ENCODE assay signal across 27 mouse cellular contexts in the genomic region with DNA sequence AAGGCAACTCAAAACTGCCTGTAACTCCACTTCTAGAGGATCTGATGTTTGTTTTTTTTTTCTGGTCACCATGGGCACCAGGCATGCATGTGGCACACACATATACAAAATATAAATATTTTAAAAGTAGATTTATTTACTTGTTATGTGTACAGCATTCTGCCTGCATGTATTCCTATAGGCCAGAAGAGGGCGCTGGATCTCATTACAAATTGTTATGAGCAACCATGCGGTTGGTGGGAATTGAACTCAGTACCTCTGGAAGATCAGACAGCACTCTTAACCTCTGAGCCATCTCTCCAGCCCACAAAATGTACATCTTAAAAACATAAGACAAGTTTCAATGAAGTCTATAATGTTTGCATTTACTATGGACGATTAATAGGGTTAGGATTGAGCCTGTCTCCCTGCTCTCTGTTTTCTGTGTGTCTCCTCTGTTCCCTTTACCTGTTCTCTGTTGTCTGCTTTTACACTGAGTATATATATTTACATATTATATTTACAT. TPM values are rescaled to one million over a fixed set of nuclear protein-coding genes. Genes with fewer than 3 reads are reported as not detected.
A peak's percentile ranks its signal among the peaks of the same experiment; 100 is the strongest.
DNase-seq lines count a peak whose midpoint lies in the region; ATAC-seq and TF ChIP-seq lines count a peak whose summit lies in the region.
"Had no signal": no experiment of that assay in that cellular context is flagged by ENCODE, and none has a peak within 500 bp of the region (broad histone marks: within the 10 kb centered on the region; RNA-seq: fewer than 3 reads in every experiment).

No protein-coding gene starts in this region.

- 72% methylated on average over 3 of the region's 3 CpGs for WGBS in heart, adult 2 months
- 64% methylated on average over 3 of the region's 3 CpGs for WGBS in heart, embryonic 10.5 days
- WGBS in liver, embryonic 14.5 days (ENCODE audit: insufficient replicate concordance): 49% methylated on average over 3 of the region's 3 CpGs
- 69% methylated on average over 3 of the region's 3 CpGs for WGBS in neural tube, embryonic 15.5 days

- TF ChIP-seq CTCF in heart, adult 2 months (IDR thresholded peaks at IDR 0.05): peak; percentile 62
- peak; percentile 37; the same call in 1 of the 2 replicates for TF ChIP-seq CTCF in liver, embryonic 14.5 days (IDR thresholded peaks at IDR 0.05; ENCODE audit: low read depth)
- TF ChIP-seq CTCF in Patski (IDR thresholded peaks at IDR 0.05): peak; percentile 54

- H3K4me1 ChIP-seq in heart, adult 2 months (ENCODE audit: control insufficient read depth, insufficient read depth, low read length): no peaks in the 10 kb centered on the region
- peaks cover 6% of the 10 kb centered on the region for H3K4me1 ChIP-seq in heart, embryonic 10.5 days
- peaks cover 6 to 7% of the 10 kb centered on the region in 2 experiments for H3K4me1 ChIP-seq in liver, embryonic 14.5 days (replicated peaks; ENCODE audit: control insufficient read depth in 2 of 2, insufficient read depth in 2 of 2, low read length in 1 of 2)
- H3K4me1 ChIP-seq in neural tube, embryonic 15.5 days: peaks cover 3% of the 10 kb centered on the region

- H3K9me3 ChIP-seq in heart, embryonic 10.5 days: no peaks in the 10 kb centered on the region
- no peaks in the 10 kb centered on the region for H3K9me3 ChIP-seq in liver, embryonic 14.5 days (ENCODE audit: control insufficient read depth, low read length)
- no peaks in the 10 kb centered on the region for H3K9me3 ChIP-seq in neural tube, embryonic 15.5 days (replicated peaks)
- H3K9me3 ChIP-seq: embryonic facial prominence, embryonic 13.5 days; heart, embryonic 13.5 days; limb, embryonic 10.5 days; lung, embryonic 15.5 days had no signal

- H3K27me3 ChIP-seq in heart, adult 2 months (ENCODE audit: control insufficient read depth, insufficient read depth, low read length): no peaks in the 10 kb centered on the region
- no peaks in the 10 kb centered on the region for H3K27me3 ChIP-seq in heart, embryonic 10.5 days (ENCODE audit: insufficient read depth, poor library complexity, severe bottlenecking)
- H3K27me3 ChIP-seq in liver, embryonic 14.5 days (ENCODE audit: control insufficient read depth, insufficient read depth, low read length): no peaks in the 10 kb centered on the region
- no peaks in the 10 kb centered on the region for H3K27me3 ChIP-seq in Patski
- no peaks in the 10 kb centered on the region; the same call in 1 of the 2 replicates for H3K27me3 ChIP-seq in neural tube, embryonic 15.5 days (replicated peaks)
- H3K27me3 ChIP-seq: heart, embryonic 13.5 days; lung, embryonic 15.5 days had no signal

- TF ChIP-seq POLR2A in heart, adult 2 months (IDR thresholded peaks at IDR 0.05; ENCODE audit: insufficient read depth, low read depth, low read length): no peak

- in situ Hi-C loops in Patski (cut with MboI; ENCODE audit: low pct_unique_long_range_greater_than_20kb): no loop called here

- no peak overlapping the region for H3K4me2 ChIP-seq in liver, embryonic 14.5 days (ENCODE audit: low read depth)
- no peak overlapping the region for H3K4me2 ChIP-seq in neural tube, embryonic 15.5 days
- H3K4me2 ChIP-seq: embryonic facial prominence, embryonic 13.5 days; heart, embryonic 13.5 days; hindbrain, embryonic 14.5 days; lung, embryonic 15.5 days had no signal

- no peak overlapping the region for H3K4me3 ChIP-seq in heart, adult 2 months
- H3K4me3 ChIP-seq in heart, embryonic 10.5 days: no peak overlapping the region
- no peak overlapping the region for H3K4me3 ChIP-seq in liver, embryonic 14.5 days (ENCODE audit: insufficient read depth in 1 of 2, low read depth in 2 of 2, low read length in 2 of 2)
- no peak overlapping the region for H3K4me3 ChIP-seq in neural tube, embryonic 15.5 days (replicated peaks)
- H3K4me3 ChIP-seq: embryonic facial prominence, embryonic 13.5 days; erythroblast, embryonic 14.5 days; heart, embryonic 13.5 days; limb, embryonic 10.5 days; lung, embryonic 15.5 days had no signal

- no peak for ATAC-seq in liver, embryonic 14.5 days (ENCODE audit: insufficient read depth)
- no peak for ATAC-seq in Patski
- no peak for ATAC-seq in neural tube, embryonic 15.5 days (ENCODE audit: low FRiP score)
- ATAC-seq: forebrain, embryonic 14.5 days; intestine, embryonic 16.5 days; midbrain, embryonic 16.5 days had no signal

- H3K36me3 ChIP-seq in heart, adult 2 months (ENCODE audit: control insufficient read depth, insufficient read depth, low read length): peaks cover 2% of the 10 kb centered on the region; the same call in 1 of the 2 replicates
- no peaks in the 10 kb centered on the region for H3K36me3 ChIP-seq in heart, embryonic 10.5 days
- H3K36me3 ChIP-seq in liver, embryonic 14.5 days (replicated peaks; ENCODE audit: control insufficient read depth, insufficient read depth, low read depth): no peaks in the 10 kb centered on the region
- no peaks in the 10 kb centered on the region for H3K36me3 ChIP-seq in neural tube, embryonic 15.5 days
- H3K36me3 ChIP-seq: embryonic facial prominence, embryonic 13.5 days; heart, embryonic 13.5 days; limb, embryonic 10.5 days; lung, embryonic 15.5 days had no signal

- no peak overlapping the region for H3K27ac ChIP-seq in heart, adult 2 months
- H3K27ac ChIP-seq in heart, embryonic 10.5 days: no peak overlapping the region
- no peak overlapping the region for H3K27ac ChIP-seq in liver, embryonic 14.5 days
- no peak overlapping the region for H3K27ac ChIP-seq in neural tube, embryonic 15.5 days (replicated peaks)
- H3K27ac ChIP-seq: embryonic facial prominence, embryonic 13.5 days; heart, embryonic 13.5 days; hindbrain, embryonic 14.5 days; limb, embryonic 10.5 days; lung, embryonic 15.5 days; macrophage had no signal

- no peak for TF ChIP-seq EP300 in heart, adult 2 months (IDR thresholded peaks at IDR 0.05; ENCODE audit: insufficient read depth, low read depth, low read length)
- TF ChIP-seq EP300 in liver, embryonic 14.5 days (IDR thresholded peaks at IDR 0.05; ENCODE audit: low read depth): no peak

- POLR2A ChIA-PET in Patski (lab: Charles Lee): no interaction called here

- CTCF ChIA-PET in Patski (lab: Charles Lee): interaction anchor here (0.9 kb wide), 1 partner anchor 48 kb away, joined by 3 read pairs; no protein-coding TSS in a partner anchor

- H3K79me2 ChIP-seq in heart, adult 2 months (replicated peaks; ENCODE audit: control insufficient read depth, insufficient read depth, low read length): no peaks in the 10 kb centered on the region

- H3K9ac ChIP-seq in heart, adult 2 months (ENCODE audit: low read depth, low read length): no peak overlapping the region
- no peak overlapping the region for H3K9ac ChIP-seq in liver, embryonic 14.5 days (replicated peaks)
- H3K9ac ChIP-seq in neural tube, embryonic 15.5 days (replicated peaks): no peak overlapping the region
- H3K9ac ChIP-seq: embryonic facial prominence, embryonic 13.5 days; heart, embryonic 13.5 days; hindbrain, embryonic 14.5 days; lung, embryonic 15.5 days had no signal

- intact Hi-C loops in heart, adult 2 months (cut with DNase I): no loop called here

- DNase-seq in heart, adult 2 months: no peak
- DNase-seq in heart, embryonic 10.5 days (ENCODE audit: low spot score): no peak
- DNase-seq in liver, embryonic 14.5 days (ENCODE audit: low read depth in 3 of 3, low spot score in 3 of 3): no peak
- DNase-seq in liver: no peak
- DNase-seq in A20 (ENCODE audit: low read depth, low spot score): peak; percentile 46
- DNase-seq in Patski (ENCODE audit: low read depth, low spot score): no peak
- DNase-seq in spleen, postnatal 4 days (ENCODE audit: low spot score in 2 of 2): no peak
- DNase-seq: adrenal gland, postnatal 10 days; B cell, adult 2 months; cerebellum, adult 2 months; cerebellum, postnatal 25 days; embryo, embryonic 11 days; gastrocnemius, postnatal 10 days; heart, adult 11 months; heart, postnatal 36 days; kidney, postnatal 4 days had no signal

RNA-seq across cellular contexts. Expression of gene Csrp1, which starts 15.5 kb away (rescaled TPM):
- 10 to 100 TPM; 50.1 to 50.5 TPM for total RNA-seq in heart, adult 2 months (2021)
- polyA plus RNA-seq in heart, adult 2 months (2012; rRNA removed): 99.2 and 128 TPM in 2 replicates
- 202 and 238 TPM in 2 replicates for polyA plus RNA-seq in heart, embryonic 10.5 days (2016; fragmentation: Nextera tagmentation; extraction: Ambion mirVana)
- 35.7 and 38.2 TPM in 2 replicates for polyA plus RNA-seq in liver, embryonic 14.5 days (2012; rRNA removed)
- 33.8 and 34.7 TPM in 2 replicates for polyA plus RNA-seq in liver, embryonic 14.5 days (2014; fragmentation: Nextera tagmentation; extraction: Ambion mirVana)
- 227 TPM for polyA plus RNA-seq in Patski (2021)
- 18.8 and 48.9 TPM in 2 replicates for polyA plus RNA-seq in neural tube, embryonic 15.5 days (2015; fragmentation: Nextera tagmentation; extraction: Ambion mirVana)
